ENCODE assay signal across 19 mouse cellular contexts in the genomic region with DNA sequence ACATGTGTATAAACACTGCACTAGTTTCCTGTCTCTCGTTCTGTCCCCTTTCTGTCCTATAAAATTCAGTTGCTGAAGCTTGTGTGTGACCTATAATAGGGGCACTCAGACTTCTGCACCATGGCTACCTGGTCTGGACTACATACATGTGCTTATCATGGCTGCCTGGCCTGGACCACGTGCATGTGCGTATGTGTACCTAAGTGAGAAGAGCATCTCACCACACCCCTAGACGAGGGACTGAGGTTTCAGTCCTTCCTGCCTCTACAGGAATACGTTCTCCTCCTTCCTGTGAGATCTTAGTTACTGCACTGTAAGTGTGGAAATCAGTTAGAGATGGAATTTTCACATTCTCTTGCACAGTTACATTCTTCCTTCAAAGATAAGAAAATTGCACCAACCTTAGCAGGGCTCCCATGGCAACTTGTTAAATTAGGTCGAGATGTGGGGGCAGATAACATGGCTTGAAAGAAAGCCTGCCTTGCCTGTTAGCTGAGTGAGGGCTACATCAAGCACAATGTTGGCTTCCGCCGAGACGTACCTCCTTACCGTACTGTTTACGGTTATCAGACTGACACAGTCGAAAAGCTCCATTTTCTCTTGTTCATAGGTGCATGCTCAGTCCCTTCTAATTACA.
DNase-seq lines count a peak whose midpoint lies in the region; ATAC-seq and TF ChIP-seq lines count a peak whose summit lies in the region.
"Had no signal": no experiment of that assay in that cellular context is flagged by ENCODE, and none has a peak within 500 bp of the region (broad histone marks: within the 10 kb centered on the region; RNA-seq: fewer than 3 reads in every experiment).

No protein-coding gene starts in this region.

- H3K4me3 ChIP-seq in midbrain, postnatal 0 days (ENCODE audit: low read depth, low read length): no peak overlapping the region
- H3K4me3 ChIP-seq: embryonic facial prominence, embryonic 12.5 days; heart, embryonic 15.5 days; hindbrain, embryonic 13.5 days; liver, embryonic 15.5 days; neural tube, embryonic 15.5 days had no signal

- intact Hi-C loops in gastrocnemius, postnatal 36 days (cut with DNase I): no loop called here

- H3K27ac ChIP-seq in midbrain, postnatal 0 days (ENCODE audit: low read depth, low read length): no peak overlapping the region
- H3K27ac ChIP-seq: embryonic facial prominence, embryonic 12.5 days; heart, embryonic 15.5 days; hindbrain, embryonic 13.5 days; liver, embryonic 15.5 days; neural tube, embryonic 15.5 days had no signal

- no peak for TF ChIP-seq CTCF in midbrain, postnatal 0 days (IDR thresholded peaks at IDR 0.05)

- ATAC-seq in midbrain, postnatal 0 days (ENCODE audit: low FRiP score): peak; percentile 13; the same call in 1 of the 2 replicates

- H3K9me3 ChIP-seq in midbrain, postnatal 0 days (ENCODE audit: low read length): no peaks in the 10 kb centered on the region
- H3K9me3 ChIP-seq: embryonic facial prominence, embryonic 12.5 days; heart, embryonic 15.5 days; hindbrain, embryonic 13.5 days; liver, embryonic 15.5 days; neural tube, embryonic 15.5 days had no signal

- no peaks in the 10 kb centered on the region for H3K36me3 ChIP-seq in midbrain, postnatal 0 days (ENCODE audit: insufficient read depth, low read length)
- H3K36me3 ChIP-seq: hindbrain, embryonic 13.5 days; liver, embryonic 15.5 days; neural tube, embryonic 15.5 days had no signal

- DNase-seq in heart, adult 11 months: peak; percentile 91
- no peak for DNase-seq in heart, adult 8-10 months (ENCODE audit: low spot score)
- DNase-seq in right cerebral cortex, adult 18-20 months: peak; percentile 29
- DNase-seq in right cerebral cortex, postnatal 4 days: no peak
- no peak for DNase-seq in midbrain, postnatal 0 days (ENCODE audit: low spot score)
- DNase-seq in thymus, postnatal 36 days: peak; percentile 69 to 80
- no peak for DNase-seq in gastrocnemius, adult 8-10 months (ENCODE audit: low spot score in 2 of 2)
- DNase-seq in gastrocnemius, postnatal 36 days: no peak
- DNase-seq: adrenal gland, adult 2 months; cerebellum, adult 18-20 months; kidney, adult 11 months; kidney, postnatal 4 days; lung, postnatal 36 days; retina, postnatal 1 day had no signal

- WGBS in midbrain, postnatal 0 days: 73% methylated on average over 12 of the region's 12 CpGs

- no peak overlapping the region for H3K4me2 ChIP-seq in midbrain, postnatal 0 days (ENCODE audit: low read depth, low read length, poor library complexity, severe bottlenecking)
- H3K4me2 ChIP-seq: embryonic facial prominence, embryonic 12.5 days; heart, embryonic 15.5 days; hindbrain, embryonic 13.5 days; liver, embryonic 15.5 days; neural tube, embryonic 15.5 days had no signal

- H3K4me1 ChIP-seq in midbrain, postnatal 0 days (ENCODE audit: insufficient read depth, low read length): no peaks in the 10 kb centered on the region
- H3K4me1 ChIP-seq: embryonic facial prominence, embryonic 12.5 days; hindbrain, embryonic 13.5 days; liver, embryonic 15.5 days; neural tube, embryonic 15.5 days had no signal

- H3K27me3 ChIP-seq in midbrain, postnatal 0 days (ENCODE audit: insufficient read depth, low read length): no peaks in the 10 kb centered on the region
- H3K27me3 ChIP-seq: embryonic facial prominence, embryonic 12.5 days; heart, embryonic 15.5 days; hindbrain, embryonic 13.5 days; liver, embryonic 15.5 days; neural tube, embryonic 15.5 days had no signal

- no peak overlapping the region for H3K9ac ChIP-seq in midbrain, postnatal 0 days (replicated peaks; ENCODE audit: low read length, poor library complexity, severe bottlenecking)
- H3K9ac ChIP-seq: embryonic facial prominence, embryonic 12.5 days; heart, embryonic 15.5 days; hindbrain, embryonic 13.5 days; liver, embryonic 15.5 days; neural tube, embryonic 15.5 days had no signal

Comparison
In these comparisons a context has a peak if more than half of its experiments do, and no peak if none do; other contexts are left out.
1. DNase-seq: peak in heart, adult 11 months (single experiment), right cerebral cortex, adult 18-20 months (single experiment) and thymus, postnatal 36 days (2 of 2); none in heart, adult 8-10 months (single experiment), right cerebral cortex, postnatal 4 days (single experiment), midbrain, postnatal 0 days (single experiment), gastrocnemius, adult 8-10 months (0 of 2) and gastrocnemius, postnatal 36 days (0 of 2).